Mouse (Mus musculus) kidney, embryonic 14.5 days (tissue): ENCODE results near the gene Pcsk6. TPM values are rescaled to one million over a fixed set of nuclear protein-coding genes. Genes with fewer than 3 reads are reported as not detected.
"Not testable (repeated sequence)": the region's sequence is repeated elsewhere in the genome, so short reads cannot be mapped to it uniquely, and the experiment has no call there.

Experiments
- ATAC-seq: fragments of 200-750 bp; cut with Nextera tagmentation; 2 replicates; pipeline ENCODE4 v1.8.0; 2017; ENCODE audit warnings: moderate number of reproducible peaks, mild to moderate bottlenecking, moderate TSS enrichment, moderate library complexity; ENCODE audit not compliant: low FRiP score, low TSS enrichment
- H3K27ac ChIP-seq: fragments of 300-500 bp; sonication (generic); 2 replicates; pipeline ENCODE4 v1.5.1; 2014; ENCODE audit warnings: low read depth, mild to moderate bottlenecking, low read length, moderate library complexity, mixed read lengths
- H3K27me3 ChIP-seq: fragments of 300-500 bp; sonication (generic); 2 replicates; pipeline ENCODE4 v1.6.1; 2014; ENCODE audit warnings: mild to moderate bottlenecking, low read length; ENCODE audit not compliant: control insufficient read depth, insufficient read depth
- H3K36me3 ChIP-seq: fragments of 300-500 bp; sonication (generic); 2 replicates; pipeline ENCODE4 v1.6.1; 2014; ENCODE audit warnings: low read length, mixed read lengths; ENCODE audit not compliant: control insufficient read depth, insufficient read depth
- H3K4me1 ChIP-seq: fragments of 300-500 bp; sonication (generic); 2 replicates; pipeline ENCODE4 v1.6.1; 2014; ENCODE audit warnings: low read length, mixed read lengths; ENCODE audit not compliant: control insufficient read depth, insufficient read depth
- H3K4me2 ChIP-seq: fragments of 300-500 bp; sonication (generic); replicated peaks from 2 replicates; pipeline ENCODE4 v1.6.1; 2014; ENCODE audit warnings: low read depth, mild to moderate bottlenecking, low read length
- H3K4me3 ChIP-seq: fragments of 300-500 bp; sonication (generic); 2 replicates; pipeline ENCODE4 v1.5.1; 2014; ENCODE audit warnings: mild to moderate bottlenecking, low read length
- H3K9ac ChIP-seq: fragments of 300-500 bp; sonication (generic); 2 replicates; pipeline ENCODE4 v1.6.1; 2014; ENCODE audit warnings: low read depth, mild to moderate bottlenecking, low read length, moderate library complexity
- H3K9me3 ChIP-seq: fragments of 300-500 bp; sonication (generic); 2 replicates; pipeline ENCODE4 v1.6.1; 2016; ENCODE audit warnings: low read length; ENCODE audit not compliant: control insufficient read depth
- WGBS: fragments of 180-500 bp; shearing (Covaris S2); extraction: QIAGEN DNeasy Blood & Tissue Kit; methylation state at CpG from one replicate; pipeline ENCODE4 v1.1.7; 2014; 5-methylcytosine and 5-hydroxymethylcytosine counted together
- polyA plus RNA-seq: library from polyadenylated mRNA; unstranded; fragments of >200 nt; fragmentation: Nextera tagmentation; extraction: Ambion mirVana; gene quantifications from 2 replicates; pipeline ENCODE4 v1.2.1, GENCODE M21; 2014

Gene Pcsk6
- polyA plus RNA-seq, 1 experiment from 2014 or later, result 2.9 TPM

GRCm38 (mm10) chr7:65915821-65916220 lies 54.3 kb downstream of the Pcsk6 start:
- Histone ChIP-seq H3K9me3 (no peaks in the 10 kb centered on the region), H3K9ac (no peak overlapping the region), H3K4me1 (no peaks in the 10 kb centered on the region), H3K36me3 (no peaks in the 10 kb centered on the region), H3K4me2 (no peak overlapping the region), H3K4me3 (no peak overlapping the region), H3K27ac (no peak overlapping the region), H3K27me3 (no peaks in the 10 kb centered on the region)
- 95% methylated on average over 7 of the region's 7 CpGs for WGBS
- no peak for ATAC-seq

- Histone ChIP-seq H3K9me3 (no peaks in the 10 kb centered on the region), H3K36me3 (no peaks in the 10 kb centered on the region), H3K27me3 (no peaks in the 10 kb centered on the region), H3K4me3 (no peak overlapping the region), H3K4me2 (no peak overlapping the region), H3K9ac (no peak overlapping the region), H3K27ac (no peak overlapping the region), H3K4me1 (no peaks in the 10 kb centered on the region)
- 76% methylated on average over 8 of the region's 8 CpGs for WGBS
- ATAC-seq, result no peak
Measured at GRCm38 (mm10) chr7:65916566-65916965, 55.0 kb downstream of the Pcsk6 start.

- Histone ChIP-seq H3K4me2 (no peak overlapping the region), H3K4me3 (no peak overlapping the region), H3K27ac (no peak overlapping the region), H3K4me1 (no peaks in the 10 kb centered on the region), H3K27me3 (no peaks in the 10 kb centered on the region), H3K36me3 (no peaks in the 10 kb centered on the region), H3K9ac (no peak overlapping the region), H3K9me3 (no peaks in the 10 kb centered on the region)
- 97% methylated on average over 4 of the region's 4 CpGs for WGBS
- no peak for ATAC-seq
Measured at GRCm38 (mm10) chr7:65918431-65918830, 56.9 kb downstream of the Pcsk6 start.

- no peak overlapping the region for H3K9ac ChIP-seq
- H3K4me3 ChIP-seq, result no peak overlapping the region
- H3K36me3 ChIP-seq, result no peaks in the 10 kb centered on the region
- no peaks in the 10 kb centered on the region for H3K9me3 ChIP-seq
- WGBS, result 17% methylated on average over 5 of the region's 5 CpGs
- H3K4me1 ChIP-seq, result peaks cover 17% of the 10 kb centered on the region; the same call in 1 of the 2 replicates
- ATAC-seq, result no peak
- H3K27me3 ChIP-seq, result no peaks in the 10 kb centered on the region
- H3K4me2 ChIP-seq, result no peak overlapping the region
- H3K27ac ChIP-seq, result no peak overlapping the region
Measured at GRCm38 (mm10) chr7:65929398-65929797, 67.9 kb downstream of the Pcsk6 start.

- H3K9ac ChIP-seq, result no peak overlapping the region
- H3K9me3 ChIP-seq, result no peaks in the 10 kb centered on the region
- peak; percentile 89 for ATAC-seq
- H3K27ac ChIP-seq, result no peak overlapping the region
- no peak overlapping the region for H3K4me3 ChIP-seq
- no peaks in the 10 kb centered on the region for H3K36me3 ChIP-seq
- WGBS, result 13% methylated on average over 11 of the region's 11 CpGs
- no peaks in the 10 kb centered on the region for H3K27me3 ChIP-seq
- no peak overlapping the region for H3K4me2 ChIP-seq
- H3K4me1 ChIP-seq, result peaks cover 17% of the 10 kb centered on the region; the same call in 1 of the 2 replicates
Measured at GRCm38 (mm10) chr7:65930478-65930877, 68.9 kb downstream of the Pcsk6 start.

- 67% methylated on average over 3 of the region's 3 CpGs for WGBS
- not testable (repeated sequence) for H3K9me3 ChIP-seq, H3K36me3 ChIP-seq, H3K27ac ChIP-seq, ATAC-seq, H3K27me3 ChIP-seq, H3K4me2 ChIP-seq, H3K4me3 ChIP-seq, H3K9ac ChIP-seq
- peaks cover 13% of the 10 kb centered on the region; the same call in 1 of the 2 replicates for H3K4me1 ChIP-seq
Measured at GRCm38 (mm10) chr7:65934238-65934970, 72.9 kb downstream of the Pcsk6 start.

GRCm38 (mm10) chr7:65935211-65935610 lies 73.7 kb downstream of the Pcsk6 start:
- Histone ChIP-seq H3K27ac (no peak overlapping the region), H3K27me3 (no peaks in the 10 kb centered on the region), H3K4me2 (no peak overlapping the region), H3K4me1 (peaks cover 5% of the 10 kb centered on the region; the same call in 1 of the 2 replicates), H3K9me3 (no peaks in the 10 kb centered on the region), H3K9ac (no peak overlapping the region), H3K36me3 (no peaks in the 10 kb centered on the region), H3K4me3 (no peak overlapping the region)
- 28% methylated on average over 1 of the region's 1 CpGs for WGBS
- ATAC-seq, result no peak

GRCm38 (mm10) chr7:65940988-65941387 lies 79.5 kb downstream of the Pcsk6 start:
- WGBS, result 65% methylated on average over 7 of the region's 7 CpGs
- H3K27ac ChIP-seq, result no peak overlapping the region
- H3K4me3 ChIP-seq, result no peak overlapping the region
- 0 out of 2 replicates have a peak, but pooled peaks cover 4% of the 10 kb centered on the region for H3K4me1 ChIP-seq
- no peak for ATAC-seq
- no peaks in the 10 kb centered on the region for H3K9me3 ChIP-seq
- no peak overlapping the region for H3K4me2 ChIP-seq
- no peak overlapping the region for H3K9ac ChIP-seq
- no peaks in the 10 kb centered on the region for H3K36me3 ChIP-seq
- no peaks in the 10 kb centered on the region for H3K27me3 ChIP-seq

- no peak overlapping the region for H3K4me2 ChIP-seq
- no peaks in the 10 kb centered on the region for H3K27me3 ChIP-seq
- no peak for ATAC-seq
- no peak overlapping the region for H3K9ac ChIP-seq
- no peaks in the 10 kb centered on the region for H3K36me3 ChIP-seq
- H3K4me3 ChIP-seq, result no peak overlapping the region
- no peak overlapping the region for H3K27ac ChIP-seq
- WGBS, result 49% methylated on average over 8 of the region's 8 CpGs
- H3K4me1 ChIP-seq, result 0 out of 2 replicates have a peak, but pooled peaks cover 4% of the 10 kb centered on the region
- H3K9me3 ChIP-seq, result no peaks in the 10 kb centered on the region
Measured at GRCm38 (mm10) chr7:65945342-65945993, 83.9 kb downstream of the Pcsk6 start.
